Mouse (Mus musculus): ENCODE data around the gene Hectd1.

Hectd1 gene

GRCm38 (mm10) chr12:51703859-51704258 is 125.5 kb downstream of the Hectd1 start:
- in situ Hi-C loops (cut with MseI, MboI) = no loop called here

- in situ Hi-C loops (cut with MseI, MboI) = no loop called here
Observed at GRCm38 (mm10) chr12:51701723-51702122, 127.6 kb downstream of the Hectd1 start.

GRCm38 (mm10) chr12:51699623-51700393 is 129.5 kb downstream of the Hectd1 start:
- in situ Hi-C loops (cut with MseI, MboI) = no loop called here

GRCm38 (mm10) chr12:51696157-51696556 is 133.2 kb downstream of the Hectd1 start:
- in situ Hi-C loops (cut with MseI, MboI) = no loop called here

- in situ Hi-C loops (cut with MseI, MboI) = no loop called here
Observed at GRCm38 (mm10) chr12:51694966-51695365, 134.4 kb downstream of the Hectd1 start.

GRCm38 (mm10) chr12:51694096-51694495 is 135.2 kb downstream of the Hectd1 start:
- in situ Hi-C loops (cut with MseI, MboI) = no loop called here
